Mouse (Mus musculus): ENCODE measurements around the gene Cdh13. TPM values are rescaled to one million over a fixed set of nuclear protein-coding genes. Genes with fewer than 3 reads are reported as not detected.

The Cdh13 gene
- polyA plus RNA-seq, 1 experiment = 9.4 TPM

- Histone ChIP-seq H3ac (ENCODE audit: control insufficient read depth, insufficient read length, low read depth) (no peak overlapping the region), H3K27me3 (ENCODE audit: control insufficient read depth, insufficient read depth, insufficient read length) (no peaks in the 10 kb centered on the region), H3K4me3 (ENCODE audit: insufficient read depth, poor library complexity, severe bottlenecking) (no peak overlapping the region), H3K79me3 (ENCODE audit: low read depth) (no peaks in the 10 kb centered on the region), H3K36me3 (ENCODE audit: control insufficient read depth, insufficient read depth) (no peaks in the 10 kb centered on the region), H3K79me2 (ENCODE audit: control insufficient read depth, insufficient read depth) (no peaks in the 10 kb centered on the region)
- TF ChIP-seq MAX (IDR thresholded peaks at IDR 0.05) (no peak), USF1 (IDR thresholded peaks at IDR 0.05; ENCODE audit: low read depth) (no peak), MYOD1 (IDR thresholded peaks at IDR 0.05; ENCODE audit: control insufficient read depth, insufficient read length, low read depth) (no peak), MYOG (IDR thresholded peaks at IDR 0.05; ENCODE audit: control insufficient read depth, extremely low read depth, insufficient read length) (no peak), CTCF (IDR thresholded peaks at IDR 0.05; ENCODE audit: control insufficient read depth, insufficient read depth, insufficient read length) (no peak), CEBPB (IDR thresholded peaks at IDR 0.05; ENCODE audit: low read depth) (no peak), FOSL1 (IDR thresholded peaks at IDR 0.05; ENCODE audit: insufficient read depth, low read length, poor library complexity, severe bottlenecking) (no peak)
Observed at GRCm38 (mm10) chr8:118667736-118668135, 384.2 kb downstream of the Cdh13 start.

- Histone ChIP-seq H3ac (ENCODE audit: control insufficient read depth, insufficient read length, low read depth) (no peak overlapping the region), H3K4me3 (ENCODE audit: insufficient read depth, poor library complexity, severe bottlenecking) (no peak overlapping the region), H3K36me3 (ENCODE audit: control insufficient read depth, insufficient read depth) (peaks cover 4% of the 10 kb centered on the region), H3K79me3 (ENCODE audit: low read depth) (no peaks in the 10 kb centered on the region), H3K79me2 (ENCODE audit: control insufficient read depth, insufficient read depth) (no peaks in the 10 kb centered on the region), H3K27me3 (ENCODE audit: control insufficient read depth, insufficient read depth, insufficient read length) (no peaks in the 10 kb centered on the region)
- TF ChIP-seq CEBPB (IDR thresholded peaks at IDR 0.05; ENCODE audit: low read depth) (no peak), MYOG (IDR thresholded peaks at IDR 0.05; ENCODE audit: control insufficient read depth, extremely low read depth, insufficient read length) (no peak), MYOD1 (IDR thresholded peaks at IDR 0.05; ENCODE audit: control insufficient read depth, insufficient read length, low read depth) (no peak), CTCF (IDR thresholded peaks at IDR 0.05; ENCODE audit: control insufficient read depth, insufficient read depth, insufficient read length) (no peak), USF1 (IDR thresholded peaks at IDR 0.05; ENCODE audit: low read depth) (no peak), MAX (IDR thresholded peaks at IDR 0.05) (no peak), FOSL1 (IDR thresholded peaks at IDR 0.05; ENCODE audit: insufficient read depth, low read length, poor library complexity, severe bottlenecking) (no peak)
Observed at GRCm38 (mm10) chr8:118676233-118676632, 392.7 kb downstream of the Cdh13 start.

GRCm38 (mm10) chr8:118679347-118679746 lies 395.8 kb downstream of the Cdh13 start:
- no peak overlapping the region for H3K4me3 ChIP-seq (ENCODE audit: insufficient read depth, poor library complexity, severe bottlenecking)
- peaks cover 7% of the 10 kb centered on the region for H3K36me3 ChIP-seq (ENCODE audit: control insufficient read depth, insufficient read depth)
- no peaks in the 10 kb centered on the region for H3K79me2 ChIP-seq (ENCODE audit: control insufficient read depth, insufficient read depth)
- H3ac ChIP-seq (ENCODE audit: control insufficient read depth, insufficient read length, low read depth) = no peak overlapping the region
- TF ChIP-seq CTCF (IDR thresholded peaks at IDR 0.05; ENCODE audit: control insufficient read depth, insufficient read depth, insufficient read length) (no peak), CEBPB (IDR thresholded peaks at IDR 0.05; ENCODE audit: low read depth) (no peak), MYOD1 (IDR thresholded peaks at IDR 0.05; ENCODE audit: control insufficient read depth, insufficient read length, low read depth) (no peak), USF1 (IDR thresholded peaks at IDR 0.05; ENCODE audit: low read depth) (no peak), FOSL1 (IDR thresholded peaks at IDR 0.05; ENCODE audit: insufficient read depth, low read length, poor library complexity, severe bottlenecking) (no peak), MYOG (IDR thresholded peaks at IDR 0.05; ENCODE audit: control insufficient read depth, extremely low read depth, insufficient read length) (no peak), MAX (IDR thresholded peaks at IDR 0.05) (no peak)
- no peaks in the 10 kb centered on the region for H3K27me3 ChIP-seq (ENCODE audit: control insufficient read depth, insufficient read depth, insufficient read length)
- no peaks in the 10 kb centered on the region for H3K79me3 ChIP-seq (ENCODE audit: low read depth)

GRCm38 (mm10) chr8:118683386-118683785 lies 399.9 kb downstream of the Cdh13 start:
- H3ac ChIP-seq (ENCODE audit: control insufficient read depth, insufficient read length, low read depth) = no peak overlapping the region
- H3K4me3 ChIP-seq (ENCODE audit: insufficient read depth, poor library complexity, severe bottlenecking) = no peak overlapping the region
- H3K27me3 ChIP-seq (ENCODE audit: control insufficient read depth, insufficient read depth, insufficient read length) = no peaks in the 10 kb centered on the region
- peaks cover 3% of the 10 kb centered on the region for H3K36me3 ChIP-seq (ENCODE audit: control insufficient read depth, insufficient read depth)
- TF ChIP-seq FOSL1 (IDR thresholded peaks at IDR 0.05; ENCODE audit: insufficient read depth, low read length, poor library complexity, severe bottlenecking) (no peak), MAX (IDR thresholded peaks at IDR 0.05) (no peak), MYOD1 (IDR thresholded peaks at IDR 0.05; ENCODE audit: control insufficient read depth, insufficient read length, low read depth) (no peak), CTCF (IDR thresholded peaks at IDR 0.05; ENCODE audit: control insufficient read depth, insufficient read depth, insufficient read length) (no peak), CEBPB (IDR thresholded peaks at IDR 0.05; ENCODE audit: low read depth) (no peak), USF1 (IDR thresholded peaks at IDR 0.05; ENCODE audit: low read depth) (no peak), MYOG (IDR thresholded peaks at IDR 0.05; ENCODE audit: control insufficient read depth, extremely low read depth, insufficient read length) (no peak)
- H3K79me3 ChIP-seq (ENCODE audit: low read depth) = no peaks in the 10 kb centered on the region
- no peaks in the 10 kb centered on the region for H3K79me2 ChIP-seq (ENCODE audit: control insufficient read depth, insufficient read depth)

- no peak overlapping the region for H3K4me3 ChIP-seq (ENCODE audit: insufficient read depth, poor library complexity, severe bottlenecking)
- H3K79me2 ChIP-seq (ENCODE audit: control insufficient read depth, insufficient read depth) = no peaks in the 10 kb centered on the region
- no peak overlapping the region for H3ac ChIP-seq (ENCODE audit: control insufficient read depth, insufficient read length, low read depth)
- no peak for TF ChIP-seq CTCF (IDR thresholded peaks at IDR 0.05; ENCODE audit: control insufficient read depth, insufficient read depth, insufficient read length)
- TF ChIP-seq MYOG (IDR thresholded peaks at IDR 0.05; ENCODE audit: control insufficient read depth, extremely low read depth, insufficient read length) = no peak
- no peak for TF ChIP-seq USF1 (IDR thresholded peaks at IDR 0.05; ENCODE audit: low read depth)
- no peak for TF ChIP-seq MAX (IDR thresholded peaks at IDR 0.05)
- no peak for TF ChIP-seq MYOD1 (IDR thresholded peaks at IDR 0.05; ENCODE audit: control insufficient read depth, insufficient read length, low read depth)
- no peak for TF ChIP-seq CEBPB (IDR thresholded peaks at IDR 0.05; ENCODE audit: low read depth)
- no peak for TF ChIP-seq FOSL1 (IDR thresholded peaks at IDR 0.05; ENCODE audit: insufficient read depth, low read length, poor library complexity, severe bottlenecking)
- H3K79me3 ChIP-seq (ENCODE audit: low read depth) = no peaks in the 10 kb centered on the region
- H3K27me3 ChIP-seq (ENCODE audit: control insufficient read depth, insufficient read depth, insufficient read length) = no peaks in the 10 kb centered on the region
- peaks cover 3% of the 10 kb centered on the region for H3K36me3 ChIP-seq (ENCODE audit: control insufficient read depth, insufficient read depth)
Observed at GRCm38 (mm10) chr8:118685863-118686262, 402.3 kb downstream of the Cdh13 start.

GRCm38 (mm10) chr8:118689849-118690248 lies 406.3 kb downstream of the Cdh13 start:
- Histone ChIP-seq H3K27me3 (ENCODE audit: control insufficient read depth, insufficient read depth, insufficient read length) (no peaks in the 10 kb centered on the region), H3ac (ENCODE audit: control insufficient read depth, insufficient read length, low read depth) (no peak overlapping the region), H3K79me3 (ENCODE audit: low read depth) (no peaks in the 10 kb centered on the region), H3K79me2 (ENCODE audit: control insufficient read depth, insufficient read depth) (no peaks in the 10 kb centered on the region), H3K4me3 (ENCODE audit: insufficient read depth, poor library complexity, severe bottlenecking) (no peak overlapping the region), H3K36me3 (ENCODE audit: control insufficient read depth, insufficient read depth) (no peaks in the 10 kb centered on the region)
- TF ChIP-seq MAX (IDR thresholded peaks at IDR 0.05) (no peak), FOSL1 (IDR thresholded peaks at IDR 0.05; ENCODE audit: insufficient read depth, low read length, poor library complexity, severe bottlenecking) (no peak), CEBPB (IDR thresholded peaks at IDR 0.05; ENCODE audit: low read depth) (no peak)
